Mouse (Mus musculus): ENCODE data around the gene Fam69a. TPM values are rescaled to one million over a fixed set of nuclear protein-coding genes. Genes with fewer than 3 reads are reported as not detected.

The Fam69a gene
- polyA plus RNA-seq, 1 experiment: 0.30 TPM

DNA sequence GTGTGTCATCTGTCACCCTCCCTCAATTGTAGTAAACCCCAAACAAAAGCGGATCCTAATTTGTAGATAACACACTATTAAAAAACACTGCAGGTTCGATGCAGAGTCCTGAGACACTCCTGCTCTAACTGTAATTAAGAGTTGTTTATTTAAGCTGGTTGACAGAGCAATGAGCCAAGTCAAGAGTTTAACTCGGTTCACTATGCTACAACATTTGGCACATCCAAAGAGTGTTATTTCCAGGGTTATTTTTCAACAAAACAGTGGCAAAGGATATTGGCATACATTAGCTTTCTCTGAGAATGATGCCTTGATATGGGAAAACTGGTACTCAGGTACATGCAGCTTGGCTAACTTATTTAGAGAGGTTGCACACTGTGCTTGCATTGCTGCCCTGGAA lies 4.9 kb downstream of the Fam69a start:
- TF ChIP-seq POLR2A (IDR thresholded peaks at IDR 0.05; ENCODE audit: low read depth, low read length) (no peak), CTCF (IDR thresholded peaks at IDR 0.05; ENCODE audit: extremely low read depth, insufficient read length, insufficient replicate concordance, low read depth, low read length) (no peak)
- peaks cover 13% of the 10 kb centered on the region; the same call in 1 of the 2 replicates for H3K4me1 ChIP-seq (ENCODE audit: control insufficient read depth, insufficient read depth, insufficient read length, low read length)
- H3K36me3 ChIP-seq (ENCODE audit: control insufficient read depth, insufficient read depth, low read length): no peaks in the 10 kb centered on the region
- no peak overlapping the region for H3K27ac ChIP-seq (ENCODE audit: insufficient read depth, low read depth, low read length)
- H3K27me3 ChIP-seq (ENCODE audit: control insufficient read depth, insufficient read depth, low read length): no peaks in the 10 kb centered on the region
- no peak overlapping the region for H3K4me3 ChIP-seq (ENCODE audit: low read depth, low read length)
- 18% methylated on average over 3 of the region's 3 CpGs for WGBS

GRCm38 (mm10) chr5:107979901-107980300 lies 7.0 kb downstream of the Fam69a start:
- Histone ChIP-seq H3K27me3 (ENCODE audit: control insufficient read depth, insufficient read depth, low read length) (no peaks in the 10 kb centered on the region), H3K27ac (ENCODE audit: insufficient read depth, low read depth, low read length) (peak overlapping the region; percentile 5; the same call in 1 of the 2 replicates), H3K4me3 (ENCODE audit: low read depth, low read length) (no peak overlapping the region), H3K4me1 (ENCODE audit: control insufficient read depth, insufficient read depth, insufficient read length, low read length) (peaks cover 13% of the 10 kb centered on the region; the same call in 1 of the 2 replicates), H3K36me3 (ENCODE audit: control insufficient read depth, insufficient read depth, low read length) (no peaks in the 10 kb centered on the region)
- TF ChIP-seq CTCF (IDR thresholded peaks at IDR 0.05; ENCODE audit: extremely low read depth, insufficient read length, insufficient replicate concordance, low read depth, low read length) (no peak), POLR2A (IDR thresholded peaks at IDR 0.05; ENCODE audit: low read depth, low read length) (no peak)
- WGBS: 46% methylated on average over 1 of the region's 1 CpGs

GRCm38 (mm10) chr5:107978289-107979035 lies 8.4 kb downstream of the Fam69a start:
- Histone ChIP-seq H3K4me1 (ENCODE audit: control insufficient read depth, insufficient read depth, insufficient read length, low read length) (peaks cover 9% of the 10 kb centered on the region; the same call in 1 of the 2 replicates), H3K27me3 (ENCODE audit: control insufficient read depth, insufficient read depth, low read length) (no peaks in the 10 kb centered on the region), H3K27ac (ENCODE audit: insufficient read depth, low read depth, low read length) (peak overlapping the region; percentile 50), H3K36me3 (ENCODE audit: control insufficient read depth, insufficient read depth, low read length) (no peaks in the 10 kb centered on the region), H3K4me3 (ENCODE audit: low read depth, low read length) (no peak overlapping the region)
- no peak for TF ChIP-seq CTCF (IDR thresholded peaks at IDR 0.05; ENCODE audit: extremely low read depth, insufficient read length, insufficient replicate concordance, low read depth, low read length)
- no peak for TF ChIP-seq POLR2A (IDR thresholded peaks at IDR 0.05; ENCODE audit: low read depth, low read length)
- WGBS: 24% methylated on average over 6 of the region's 6 CpGs

GRCm38 (mm10) chr5:107977640-107978288 lies 9.1 kb downstream of the Fam69a start:
- Histone ChIP-seq H3K27me3 (ENCODE audit: control insufficient read depth, insufficient read depth, low read length) (no peaks in the 10 kb centered on the region), H3K4me1 (ENCODE audit: control insufficient read depth, insufficient read depth, insufficient read length, low read length) (peaks cover 12% of the 10 kb centered on the region), H3K36me3 (ENCODE audit: control insufficient read depth, insufficient read depth, low read length) (no peaks in the 10 kb centered on the region), H3K27ac (ENCODE audit: insufficient read depth, low read depth, low read length) (peak overlapping the region; percentile 50), H3K4me3 (ENCODE audit: low read depth, low read length) (no peak overlapping the region)
- TF ChIP-seq CTCF (IDR thresholded peaks at IDR 0.05; ENCODE audit: extremely low read depth, insufficient read length, insufficient replicate concordance, low read depth, low read length) (no peak), POLR2A (IDR thresholded peaks at IDR 0.05; ENCODE audit: low read depth, low read length) (no peak)
- WGBS: 33% methylated on average over 3 of the region's 3 CpGs

DNA sequence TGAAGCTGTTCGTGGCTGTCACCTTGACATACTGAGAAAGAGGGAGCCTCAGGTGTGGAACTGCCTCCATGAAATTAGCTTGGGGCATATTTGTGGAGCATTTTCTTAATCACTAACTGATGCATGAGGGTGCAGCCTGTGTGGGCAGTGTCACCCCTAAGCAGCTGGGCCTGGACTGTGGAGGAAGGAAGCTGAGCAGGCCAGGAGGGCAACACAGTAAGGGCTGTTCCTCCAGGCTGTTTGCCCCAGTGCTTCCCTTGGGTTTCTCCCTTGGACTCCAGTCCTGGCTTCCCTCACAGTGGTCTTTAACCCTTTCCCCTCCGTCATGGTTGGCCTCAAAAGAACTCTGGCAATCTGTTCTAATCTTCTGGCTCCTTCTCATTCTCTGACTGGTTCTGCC lies 13.6 kb downstream of the Fam69a start:
- H3K4me3 ChIP-seq (ENCODE audit: low read depth, low read length): no peak overlapping the region
- no peak overlapping the region for H3K27ac ChIP-seq (ENCODE audit: insufficient read depth, low read depth, low read length)
- no peaks in the 10 kb centered on the region for H3K36me3 ChIP-seq (ENCODE audit: control insufficient read depth, insufficient read depth, low read length)
- TF ChIP-seq CTCF (IDR thresholded peaks at IDR 0.05; ENCODE audit: extremely low read depth, insufficient read length, insufficient replicate concordance, low read depth, low read length): no peak
- no peak for TF ChIP-seq POLR2A (IDR thresholded peaks at IDR 0.05; ENCODE audit: low read depth, low read length)
- 82% methylated on average over 2 of the region's 2 CpGs for WGBS
- H3K27me3 ChIP-seq (ENCODE audit: control insufficient read depth, insufficient read depth, low read length): no peaks in the 10 kb centered on the region
- peaks cover 9% of the 10 kb centered on the region for H3K4me1 ChIP-seq (ENCODE audit: control insufficient read depth, insufficient read depth, insufficient read length, low read length)

DNA sequence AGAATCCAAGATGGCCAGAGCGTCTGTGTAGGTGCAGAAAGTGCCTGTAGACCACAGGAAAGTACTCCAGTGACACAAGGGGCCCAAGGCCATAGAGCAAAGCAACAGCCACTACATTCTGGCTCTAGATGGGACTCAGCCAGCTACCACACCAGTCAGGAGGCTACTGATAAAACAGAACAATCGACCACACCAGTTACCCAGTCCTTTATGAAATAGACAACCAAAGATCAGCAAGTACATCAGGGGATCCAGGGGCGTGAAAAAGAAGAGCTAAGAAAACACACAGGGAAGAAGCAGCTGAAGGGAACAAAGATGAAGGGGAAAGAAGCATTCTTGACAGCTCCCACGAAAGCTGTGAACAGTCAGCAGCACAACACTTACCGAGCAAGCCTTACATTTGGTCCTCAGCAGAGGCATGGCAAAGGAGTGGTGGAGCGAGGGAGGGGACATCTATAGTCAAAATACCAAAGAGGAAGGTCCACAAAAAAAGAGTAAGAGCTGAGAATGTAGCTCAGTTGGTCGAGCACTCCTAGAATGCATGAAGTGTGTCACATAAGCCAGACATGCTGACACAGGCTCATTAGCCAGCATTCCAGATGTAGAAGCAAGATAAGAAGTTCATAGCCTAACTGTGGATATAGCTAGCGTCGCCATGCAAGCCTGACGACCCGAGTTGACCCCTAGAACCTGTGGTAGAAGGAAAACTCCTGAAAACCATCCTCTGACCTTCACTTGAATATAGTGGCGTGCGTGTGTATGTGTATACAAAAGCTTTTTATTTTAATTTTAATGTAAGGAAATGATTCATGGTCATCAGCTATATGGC lies 14.2 kb downstream of the Fam69a start:
- Histone ChIP-seq H3K4me3 (ENCODE audit: low read depth, low read length) (no peak overlapping the region), H3K4me1 (ENCODE audit: control insufficient read depth, insufficient read depth, insufficient read length, low read length) (peaks cover 9% of the 10 kb centered on the region), H3K36me3 (ENCODE audit: control insufficient read depth, insufficient read depth, low read length) (no peaks in the 10 kb centered on the region), H3K27me3 (ENCODE audit: control insufficient read depth, insufficient read depth, low read length) (no peaks in the 10 kb centered on the region), H3K27ac (ENCODE audit: insufficient read depth, low read depth, low read length) (no peak overlapping the region)
- 77% methylated on average over 13 of the region's 13 CpGs for WGBS
- TF ChIP-seq POLR2A (IDR thresholded peaks at IDR 0.05; ENCODE audit: low read depth, low read length): no peak
- no peak for TF ChIP-seq CTCF (IDR thresholded peaks at IDR 0.05; ENCODE audit: extremely low read depth, insufficient read length, insufficient replicate concordance, low read depth, low read length)

Measured in small intestine, adult 2 months (tissue).